In the genomic region with DNA sequence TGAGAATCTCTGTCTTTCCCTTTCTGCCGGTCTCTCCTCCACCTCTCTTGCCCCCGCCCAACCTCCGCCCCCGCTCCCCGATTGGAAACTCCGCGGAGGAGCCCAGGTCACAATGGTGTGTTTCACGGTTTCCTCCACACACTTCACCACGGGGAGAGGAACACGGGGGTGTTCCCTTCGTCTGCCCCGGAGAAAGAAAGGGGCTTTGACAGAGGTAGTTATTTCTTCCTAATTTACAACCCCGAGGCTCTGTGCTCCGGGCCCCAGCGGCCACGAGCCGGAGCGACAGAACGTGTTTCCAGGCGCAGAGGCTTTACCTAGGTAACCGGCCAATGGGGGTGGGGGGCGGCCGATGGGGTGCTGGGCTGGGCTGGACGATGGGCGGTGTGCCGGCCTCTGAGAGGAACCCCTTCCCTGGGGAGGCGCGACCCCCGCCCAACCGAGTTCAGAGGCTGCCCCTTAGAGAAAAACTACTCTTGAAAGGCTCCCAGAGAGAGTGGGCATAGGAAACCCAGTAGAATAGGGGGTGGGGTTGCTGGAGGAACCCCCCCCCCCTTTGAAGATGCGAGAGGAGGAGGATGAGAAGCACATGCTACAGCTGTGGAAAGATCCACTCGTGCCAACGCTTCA, we compare ENCODE assay signal across 7 mouse cellular contexts. TPM values are rescaled to one million over a fixed set of nuclear protein-coding genes. Genes with fewer than 3 reads are reported as not detected.
DNase-seq lines count a peak whose midpoint lies in the region; ATAC-seq lines count a peak whose summit lies in the region.

No protein-coding gene starts in this region.

- H3K36me3 ChIP-seq in heart, embryonic 13.5 days: no peaks in the 10 kb centered on the region
- no peaks in the 10 kb centered on the region for H3K36me3 ChIP-seq in liver, embryonic 11.5 days (ENCODE audit: control insufficient read depth, insufficient read depth, low read length)
- H3K36me3 ChIP-seq in neural tube, embryonic 14.5 days (ENCODE audit: control insufficient read depth, insufficient read depth, low read length): no peaks in the 10 kb centered on the region

- peak overlapping the region; percentile 68 for H3K4me3 ChIP-seq in heart, embryonic 13.5 days
- peak overlapping the region; percentile 70 for H3K4me3 ChIP-seq in liver, embryonic 11.5 days (ENCODE audit: low read depth, low read length)
- peak overlapping the region; percentile 68 for H3K4me3 ChIP-seq in neural tube, embryonic 14.5 days (ENCODE audit: low read depth, low read length)

- 2% methylated on average over 32 of the region's 33 CpGs for WGBS in heart, embryonic 13.5 days
- 2% methylated on average over 33 of the region's 33 CpGs for WGBS in liver, embryonic 11.5 days
- WGBS in neural tube, embryonic 14.5 days: under 1% methylated on average over 33 of the region's 33 CpGs

- H3K27me3 ChIP-seq in heart, embryonic 13.5 days (replicated peaks): peaks cover 68% of the 10 kb centered on the region
- H3K27me3 ChIP-seq in liver, embryonic 11.5 days (replicated peaks; ENCODE audit: control insufficient read depth, insufficient read depth, low read length): peaks cover 74% of the 10 kb centered on the region
- H3K27me3 ChIP-seq in neural tube, embryonic 14.5 days (ENCODE audit: control insufficient read depth, insufficient read depth, low read length): peaks cover 30% of the 10 kb centered on the region

- peak overlapping the region; percentile 86 for H3K9ac ChIP-seq in heart, embryonic 13.5 days
- no peak overlapping the region for H3K9ac ChIP-seq in liver, embryonic 11.5 days (ENCODE audit: low read depth, low read length)
- H3K9ac ChIP-seq in neural tube, embryonic 14.5 days (replicated peaks; ENCODE audit: low read depth, low read length): no peak overlapping the region

- no peak overlapping the region for H3K27ac ChIP-seq in heart, embryonic 13.5 days (replicated peaks)
- H3K27ac ChIP-seq in liver, embryonic 11.5 days (ENCODE audit: low read depth, low read length): no peak overlapping the region
- peak overlapping the region; percentile 18; the same call in 1 of the 2 replicates for H3K27ac ChIP-seq in neural tube, embryonic 14.5 days (ENCODE audit: low read depth, low read length)

- no peaks in the 10 kb centered on the region for H3K9me3 ChIP-seq in heart, embryonic 13.5 days
- no peaks in the 10 kb centered on the region for H3K9me3 ChIP-seq in liver, embryonic 11.5 days (ENCODE audit: control insufficient read depth, low read length)
- no peaks in the 10 kb centered on the region for H3K9me3 ChIP-seq in neural tube, embryonic 14.5 days (ENCODE audit: control insufficient read depth, low read length)

- peaks cover 49% of the 10 kb centered on the region for H3K4me1 ChIP-seq in heart, embryonic 13.5 days
- peaks cover 11% of the 10 kb centered on the region for H3K4me1 ChIP-seq in liver, embryonic 11.5 days (replicated peaks; ENCODE audit: control insufficient read depth, insufficient read depth, low read length)
- peaks cover 31% of the 10 kb centered on the region for H3K4me1 ChIP-seq in neural tube, embryonic 14.5 days (ENCODE audit: control insufficient read depth, insufficient read depth, low read length)

- DNase-seq in urinary bladder, postnatal 25 days (ENCODE audit: low spot score): peak; percentile 16
- no peak for DNase-seq in urinary bladder, postnatal 10 days (ENCODE audit: low spot score)
- peak; percentile 33 for DNase-seq in cerebellum, adult 9-10 months
- peak; percentile 42 for DNase-seq in liver, embryonic 11.5 days (ENCODE audit: low spot score)
- DNase-seq in layer of hippocampus, adult 11-12 months (ENCODE audit: low spot score): no peak

- no peak for ATAC-seq in heart, embryonic 13.5 days (ENCODE audit: extremely low read depth, insufficient number of reproducible peaks, low FRiP score, low TSS enrichment)
- no peak for ATAC-seq in liver, embryonic 11.5 days (replicated peaks; ENCODE audit: low FRiP score)
- no peak for ATAC-seq in neural tube, embryonic 14.5 days (ENCODE audit: low read depth)

- peak overlapping the region; percentile 91 for H3K4me2 ChIP-seq in heart, embryonic 13.5 days
- H3K4me2 ChIP-seq in liver, embryonic 11.5 days: peak overlapping the region; percentile 96
- peak overlapping the region; percentile 98 for H3K4me2 ChIP-seq in neural tube, embryonic 14.5 days (ENCODE audit: low read depth, low read length)

RNA-seq across cellular contexts. Expression of gene Nr4a3, which starts 2.3 kb away (rescaled TPM):
- 0.18 and 0.28 TPM in 2 replicates for polyA plus RNA-seq in heart, embryonic 13.5 days (2015; fragmentation: Nextera tagmentation; extraction: Ambion mirVana)
- 0.04 TPM in 2 replicates for polyA plus RNA-seq in liver, embryonic 11.5 days (2014; fragmentation: Nextera tagmentation; extraction: Ambion mirVana)
- 1.9 and 3.0 TPM in 2 replicates for polyA plus RNA-seq in neural tube, embryonic 14.5 days (2014; fragmentation: Nextera tagmentation; extraction: Ambion mirVana)

Comparison
In these comparisons a context has a peak if more than half of its experiments do, and no peak if none do; other contexts are left out.
1. DNase-seq: peak in urinary bladder, postnatal 25 days (single experiment), cerebellum, adult 9-10 months (single experiment) and liver, embryonic 11.5 days (single experiment); none in urinary bladder, postnatal 10 days (single experiment) and layer of hippocampus, adult 11-12 months (single experiment).
2. Peak in every context shown above with its lines, with median percentiles within 50 percentile points of each other: H3K4me2 ChIP-seq and H3K4me3 ChIP-seq.